Mouse (Mus musculus) heart, postnatal 36 days (tissue): ENCODE data around the gene Gm20824. TPM values are rescaled to one million over a fixed set of nuclear protein-coding genes. Genes with fewer than 3 reads are reported as not detected.
"Not testable (repeated sequence)": the region's sequence is repeated elsewhere in the genome, so short reads cannot be mapped to it uniquely, and the experiment has no call there.

Experiments used
- DNase-seq, 2 experiments: peaks; one replicate each; pipeline ENCODE4 v3.0.0; 2021 to 2022
- intact Hi-C: fragments of 180-260 bp; cut with DNase I; formaldehyde crosslinking; loops from one replicate; pipeline ENCODE4 v1.15.1; 2025
- total RNA-seq, 2 experiments: library from RNA; stranded (reverse); gene quantifications; 2 replicates each; pipeline ENCODE4 v1.2.3; 2021

Gm20824 gene
- not detected for total RNA-seq

DNA sequence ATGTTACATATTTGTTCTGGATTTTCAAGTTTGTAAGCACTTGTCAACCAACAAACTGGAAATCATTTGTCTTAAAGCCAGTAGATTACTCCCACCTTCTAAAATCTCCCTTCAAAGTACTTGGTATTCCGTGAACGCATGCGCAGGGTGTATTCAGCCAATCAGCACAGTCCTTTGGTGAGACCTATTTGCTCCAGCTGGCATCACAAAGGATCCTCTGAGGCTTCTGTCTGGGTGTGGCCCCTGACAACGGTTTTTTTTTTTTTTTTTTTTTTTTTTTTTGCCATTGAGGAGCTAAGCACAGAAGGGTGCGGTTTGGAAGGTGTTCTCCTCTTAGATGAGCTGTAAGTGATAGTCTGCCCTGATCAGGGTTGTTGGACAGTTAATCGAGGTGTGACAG, at the start of gene Gm20824:
TSS of gene Gm20824 (plus strand) at position 301 of the 400 bp plus-strand sequence.
- intact Hi-C loops, DNase-seq: not testable (repeated sequence)

Other genes with a start within 250 kb of the Gm20824 start
- not detected for gene Gm20825, start 186.4 kb upstream of the Gm20824 start, total RNA-seq